Mouse (Mus musculus) neural tube, embryonic 11.5 days (tissue): Measurements from ENCODE around the gene R3hdm1. TPM values are rescaled to one million over a fixed set of nuclear protein-coding genes. Genes with fewer than 3 reads are reported as not detected.

Source experiments
- ATAC-seq: fragments of 200-750 bp; cut with Nextera tagmentation; 2 replicates; pipeline ENCODE4 v1.8.0; 2017; ENCODE audit warnings: moderate number of reproducible peaks, mild to moderate bottlenecking, moderate TSS enrichment, moderate library complexity; ENCODE audit not compliant: insufficient read depth, low FRiP score, low TSS enrichment
- DNase-seq: peaks from one replicate; pipeline ENCODE4 v3.0.0-alpha.2; 2015; ENCODE audit warnings: low spot score
- H3K27ac ChIP-seq: fragments of 300-500 bp; sonication (generic); 2 replicates; pipeline ENCODE4 v1.5.1; 2014; ENCODE audit warnings: low read depth, mild to moderate bottlenecking, low read length
- H3K27me3 ChIP-seq: fragments of 300-500 bp; sonication (generic); 2 replicates; pipeline ENCODE4 v1.6.1; 2014; ENCODE audit warnings: mild to moderate bottlenecking, low read length, mixed read lengths; ENCODE audit not compliant: control insufficient read depth, insufficient read depth
- H3K36me3 ChIP-seq: fragments of 300-500 bp; sonication (generic); 2 replicates; pipeline ENCODE4 v1.6.1; 2014; ENCODE audit warnings: mild to moderate bottlenecking, low read length, moderate library complexity, mixed read lengths; ENCODE audit not compliant: control insufficient read depth, insufficient read depth
- H3K4me1 ChIP-seq: fragments of 300-500 bp; sonication (generic); 2 replicates; pipeline ENCODE4 v1.6.1; 2014; ENCODE audit warnings: low read length, mixed read lengths; ENCODE audit not compliant: control insufficient read depth, insufficient read depth
- H3K4me2 ChIP-seq: fragments of 300-500 bp; sonication (generic); 2 replicates; pipeline ENCODE4 v1.6.1; 2014; ENCODE audit warnings: low read depth, mild to moderate bottlenecking, moderate library complexity
- H3K4me3 ChIP-seq: fragments of 300-500 bp; sonication (generic); 2 replicates; pipeline ENCODE4 v1.5.1; 2014; ENCODE audit warnings: low read depth, low read length
- H3K9ac ChIP-seq: fragments of 300-500 bp; sonication (generic); 2 replicates; pipeline ENCODE4 v1.6.1; 2014; ENCODE audit warnings: mild to moderate bottlenecking, low read length
- H3K9me3 ChIP-seq: fragments of 300-500 bp; sonication (generic); 2 replicates; pipeline ENCODE4 v1.6.1; 2016; ENCODE audit warnings: low read length; ENCODE audit not compliant: control insufficient read depth
- WGBS: fragments of 180-500 bp; shearing (Covaris S2); extraction: QIAGEN DNeasy Blood & Tissue Kit; methylation state at CpG from one replicate; pipeline ENCODE4 v1.1.7; 2014; 5-methylcytosine and 5-hydroxymethylcytosine counted together
- polyA plus RNA-seq: library from polyadenylated mRNA; unstranded; fragments of >200 nt; fragmentation: Nextera tagmentation; extraction: Ambion mirVana; gene quantifications from 2 replicates; pipeline ENCODE4 v1.2.1, GENCODE M21; 2014

R3hdm1 gene
- polyA plus RNA-seq, 1 experiment from 2014 or later = 91.1 TPM

DNA sequence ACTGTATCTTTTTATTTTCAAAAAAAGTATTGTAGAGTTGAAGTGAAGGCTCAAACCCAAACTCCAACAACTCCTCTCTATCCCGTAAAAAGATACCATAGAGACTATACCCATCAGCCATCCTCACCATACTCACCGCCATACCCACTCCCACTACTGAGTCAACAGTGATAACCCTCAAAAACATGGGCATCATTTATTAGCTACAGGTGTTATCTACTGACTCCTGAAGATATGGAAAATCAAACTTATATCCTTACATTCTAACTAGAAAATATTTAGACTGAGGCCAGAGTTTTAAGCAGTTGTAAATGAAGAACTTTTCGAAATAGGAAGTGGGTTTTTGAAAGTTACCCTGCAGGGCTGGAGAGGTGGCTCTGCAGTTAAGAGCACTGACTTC lies 33.1 kb upstream of the R3hdm1 start:
- Histone ChIP-seq H3K36me3 (no peaks in the 10 kb centered on the region), H3K4me2 (no peak overlapping the region), H3K27ac (no peak overlapping the region), H3K27me3 (no peaks in the 10 kb centered on the region), H3K9ac (no peak overlapping the region), H3K4me1 (no peaks in the 10 kb centered on the region; the same call in 1 of the 2 replicates), H3K9me3 (no peaks in the 10 kb centered on the region), H3K4me3 (no peak overlapping the region)
- WGBS = 92% methylated on average over 3 of the region's 3 CpGs
- no peak for DNase-seq
- no peak for ATAC-seq

DNA sequence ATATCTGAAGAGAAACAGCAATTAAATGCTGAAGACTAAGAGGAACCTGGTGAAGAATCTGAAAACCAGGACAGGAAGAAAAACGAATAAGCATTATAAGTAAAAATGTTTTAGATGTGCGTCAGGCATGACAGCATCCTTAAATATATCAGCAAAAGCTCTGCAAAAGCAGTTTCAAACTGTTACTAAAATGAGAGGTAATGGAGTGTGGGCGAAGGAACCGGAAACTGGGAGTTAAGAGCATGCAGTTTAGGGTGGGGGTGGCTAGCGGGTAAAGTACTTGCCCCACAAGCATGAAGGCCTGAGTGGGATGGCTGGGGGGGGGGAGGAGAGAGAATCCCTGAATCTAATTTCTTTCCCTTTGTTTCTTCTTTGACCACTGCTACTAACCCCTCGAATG lies 30.1 kb upstream of the R3hdm1 start:
- Histone ChIP-seq H3K4me2 (no peak overlapping the region), H3K4me1 (no peaks in the 10 kb centered on the region; the same call in 1 of the 2 replicates), H3K27me3 (no peaks in the 10 kb centered on the region), H3K9ac (no peak overlapping the region), H3K36me3 (no peaks in the 10 kb centered on the region), H3K4me3 (no peak overlapping the region), H3K9me3 (no peaks in the 10 kb centered on the region), H3K27ac (no peak overlapping the region)
- DNase-seq (no peak), ATAC-seq (no peak)
- WGBS = 96% methylated on average over 6 of the region's 6 CpGs

DNA sequence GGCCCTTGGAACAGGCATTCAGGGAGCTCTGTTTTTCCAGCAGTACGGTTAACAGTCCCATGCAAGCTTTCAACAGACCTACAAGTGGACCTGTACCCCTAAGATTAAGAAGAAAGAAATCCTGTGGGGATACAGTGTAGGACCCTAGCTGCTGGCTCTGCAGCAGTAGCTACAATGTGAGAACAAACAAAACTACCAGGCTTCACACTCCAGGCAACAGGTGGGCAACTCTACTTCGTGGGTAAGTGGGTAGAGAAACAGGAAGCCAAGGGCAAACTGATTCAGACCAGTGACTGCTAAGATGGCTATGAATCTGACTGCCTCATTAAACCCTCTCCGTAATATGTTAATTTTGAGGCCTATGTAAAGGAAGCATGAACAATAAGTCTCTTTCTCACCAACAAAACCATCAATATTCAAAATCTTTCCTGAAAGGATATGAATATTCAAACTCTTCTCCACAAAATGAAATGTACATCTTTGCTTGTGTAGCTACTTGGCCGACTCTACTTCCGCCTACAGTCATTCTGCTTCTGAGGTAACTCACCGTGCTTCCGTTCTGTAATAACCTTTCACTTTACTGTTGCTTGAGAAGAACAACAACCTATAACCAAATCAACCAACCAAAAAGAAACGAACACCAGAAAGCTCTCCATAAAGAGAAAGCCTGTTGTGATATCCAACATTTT lies 26.2 kb upstream of the R3hdm1 start:
- no peak for ATAC-seq
- Histone ChIP-seq H3K4me3 (no peak overlapping the region), H3K36me3 (no peaks in the 10 kb centered on the region), H3K27me3 (no peaks in the 10 kb centered on the region), H3K27ac (no peak overlapping the region), H3K9me3 (no peaks in the 10 kb centered on the region), H3K9ac (no peak overlapping the region), H3K4me1 (no peaks in the 10 kb centered on the region), H3K4me2 (no peak overlapping the region)
- no peak for DNase-seq
- 84% methylated on average over 8 of the region's 8 CpGs for WGBS

DNA sequence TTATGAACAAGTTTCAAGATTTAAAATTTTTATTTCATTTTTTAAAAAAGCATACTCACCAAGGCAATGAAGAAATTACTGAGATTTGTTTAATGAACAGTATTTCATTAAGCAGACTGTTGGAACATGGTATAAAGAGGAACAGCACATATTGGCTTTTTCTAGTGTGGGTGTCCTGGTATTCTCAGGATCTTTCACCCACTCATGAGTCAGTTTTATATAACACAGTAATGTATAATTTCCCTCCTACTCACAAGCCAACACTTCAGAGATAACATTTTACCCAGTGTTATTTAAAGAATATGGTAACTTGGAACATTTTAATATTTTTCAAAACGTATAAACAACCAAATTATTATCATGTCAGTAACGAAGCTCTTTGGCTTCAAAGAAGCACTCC lies 25.3 kb upstream of the R3hdm1 start:
- WGBS = 94% methylated on average over 2 of the region's 2 CpGs
- H3K36me3 ChIP-seq = no peaks in the 10 kb centered on the region
- no peaks in the 10 kb centered on the region for H3K4me1 ChIP-seq
- DNase-seq (no peak), ATAC-seq (no peak)
- H3K27ac ChIP-seq = no peak overlapping the region
- no peaks in the 10 kb centered on the region for H3K27me3 ChIP-seq
- H3K9ac ChIP-seq = no peak overlapping the region
- no peak overlapping the region for H3K4me3 ChIP-seq
- H3K4me2 ChIP-seq = no peak overlapping the region
- no peaks in the 10 kb centered on the region for H3K9me3 ChIP-seq

DNA sequence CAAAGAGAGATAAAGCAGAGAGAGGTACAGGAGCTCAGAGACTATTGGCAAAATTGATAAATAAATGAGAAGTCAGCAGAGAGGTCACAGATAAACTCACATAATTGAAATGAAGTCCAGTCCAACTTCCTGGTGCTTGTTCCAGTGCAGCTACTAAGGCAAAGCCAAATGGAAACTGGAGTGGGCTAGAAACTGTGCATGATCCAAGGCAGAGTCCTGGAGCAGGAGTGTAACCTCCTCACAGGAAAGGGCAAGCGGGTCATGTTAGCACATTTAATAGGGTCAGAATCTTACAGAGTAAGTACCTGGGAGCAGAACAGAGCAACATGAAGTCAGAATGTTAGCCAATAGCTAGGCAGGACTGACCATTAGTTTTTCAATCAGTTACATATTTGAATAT lies 24.5 kb upstream of the R3hdm1 start:
- Histone ChIP-seq H3K9me3 (no peaks in the 10 kb centered on the region), H3K4me3 (no peak overlapping the region), H3K36me3 (no peaks in the 10 kb centered on the region), H3K4me1 (no peaks in the 10 kb centered on the region), H3K27me3 (no peaks in the 10 kb centered on the region), H3K27ac (no peak overlapping the region), H3K4me2 (no peak overlapping the region), H3K9ac (no peak overlapping the region)
- ATAC-seq (no peak), DNase-seq (no peak)
- WGBS = 96% methylated on average over 1 of the region's 1 CpGs

DNA sequence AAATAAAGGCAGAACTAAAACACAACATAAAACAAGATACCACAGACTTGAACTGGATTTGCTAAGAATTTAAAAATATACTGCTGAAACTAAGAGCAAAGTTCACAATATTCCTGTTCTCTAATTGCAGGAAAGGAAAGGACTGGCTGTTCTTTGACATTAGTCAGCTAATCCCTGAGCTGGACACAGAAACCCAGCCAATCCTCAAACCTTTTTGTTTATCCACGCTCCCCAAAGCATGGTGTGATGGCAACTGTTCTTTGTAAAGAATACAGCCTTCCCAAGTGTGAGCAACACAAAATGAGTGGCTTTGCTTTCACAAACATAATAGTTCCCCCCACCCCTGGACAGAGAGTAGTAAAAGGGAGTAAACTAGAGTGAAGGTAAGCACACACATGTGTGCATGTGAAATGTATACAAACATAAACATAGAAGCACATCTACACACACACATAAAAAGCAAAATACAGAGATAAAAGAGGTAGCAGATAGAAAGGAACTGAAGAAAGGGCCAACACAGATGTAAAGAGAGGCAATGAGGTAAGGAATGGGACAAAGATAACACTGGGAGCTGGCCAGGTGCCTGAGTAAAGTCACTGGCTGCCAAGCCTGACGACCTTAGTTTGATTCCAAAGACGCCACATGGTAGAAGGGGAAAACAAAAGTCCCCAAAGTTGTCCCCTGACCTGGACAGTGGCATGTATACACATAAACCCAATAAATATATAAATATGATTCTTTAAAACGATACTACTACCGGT lies 22.0 kb upstream of the R3hdm1 start:
- DNase-seq (no peak), ATAC-seq (no peak)
- Histone ChIP-seq H3K27me3 (no peaks in the 10 kb centered on the region), H3K4me1 (no peaks in the 10 kb centered on the region), H3K4me3 (no peak overlapping the region), H3K4me2 (no peak overlapping the region), H3K9me3 (no peaks in the 10 kb centered on the region), H3K36me3 (no peaks in the 10 kb centered on the region), H3K27ac (no peak overlapping the region), H3K9ac (no peak overlapping the region)
- 91% methylated on average over 5 of the region's 5 CpGs for whole genome bisulfite sequencing

DNA sequence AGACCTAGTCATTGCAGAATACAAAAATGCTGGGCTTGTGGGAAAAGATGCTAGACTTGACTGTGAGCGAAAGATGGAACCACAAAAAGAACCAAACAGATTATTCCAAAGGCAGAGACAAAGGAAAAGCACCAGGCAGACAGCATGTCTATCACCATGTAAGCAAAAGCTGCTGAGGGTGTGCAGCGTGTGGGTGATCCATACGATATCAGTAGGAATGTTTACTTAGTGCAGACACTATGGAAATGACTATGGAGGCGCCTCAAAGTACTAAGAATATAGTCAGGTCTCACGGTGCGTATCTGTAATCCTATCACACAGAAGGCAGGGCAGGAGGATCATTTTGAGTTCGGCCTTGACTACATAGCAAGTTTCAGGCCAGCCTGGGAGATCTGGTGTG lies 21.2 kb upstream of the R3hdm1 start:
- Histone ChIP-seq H3K27me3 (no peaks in the 10 kb centered on the region), H3K4me2 (no peak overlapping the region), H3K4me1 (no peaks in the 10 kb centered on the region), H3K9ac (no peak overlapping the region), H3K27ac (no peak overlapping the region), H3K9me3 (no peaks in the 10 kb centered on the region), H3K36me3 (no peaks in the 10 kb centered on the region), H3K4me3 (no peak overlapping the region)
- WGBS = 94% methylated on average over 7 of the region's 7 CpGs
- DNase-seq (no peak), ATAC-seq (no peak)

DNA sequence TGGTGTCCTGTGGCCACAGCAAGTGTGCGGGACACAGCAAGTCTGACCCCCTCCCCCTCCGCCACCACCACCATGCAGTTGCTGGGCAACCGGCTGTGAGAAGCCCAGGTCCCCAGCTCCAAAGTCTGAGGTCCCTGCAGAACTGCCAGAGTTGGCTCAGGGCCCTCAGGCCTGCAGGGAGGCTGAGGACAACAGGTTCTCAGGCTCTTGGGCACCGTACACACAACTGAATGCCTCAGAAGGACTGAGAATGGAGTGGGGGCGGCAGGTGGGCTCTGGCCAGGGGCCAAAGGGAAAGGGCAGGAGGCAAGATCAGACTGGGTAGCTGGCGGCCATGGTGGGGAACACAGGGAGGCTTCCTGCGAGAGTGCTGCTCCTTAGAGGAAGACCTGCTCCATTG lies 20.3 kb upstream of the R3hdm1 start:
- H3K27ac ChIP-seq = no peak overlapping the region
- no peak for ATAC-seq
- no peak overlapping the region for H3K4me2 ChIP-seq
- no peaks in the 10 kb centered on the region for H3K36me3 ChIP-seq
- no peaks in the 10 kb centered on the region for H3K27me3 ChIP-seq
- no peak overlapping the region for H3K4me3 ChIP-seq
- WGBS = 89% methylated on average over 7 of the region's 7 CpGs
- no peaks in the 10 kb centered on the region for H3K9me3 ChIP-seq
- DNase-seq = no peak
- H3K9ac ChIP-seq = no peak overlapping the region
- H3K4me1 ChIP-seq = no peaks in the 10 kb centered on the region

DNA sequence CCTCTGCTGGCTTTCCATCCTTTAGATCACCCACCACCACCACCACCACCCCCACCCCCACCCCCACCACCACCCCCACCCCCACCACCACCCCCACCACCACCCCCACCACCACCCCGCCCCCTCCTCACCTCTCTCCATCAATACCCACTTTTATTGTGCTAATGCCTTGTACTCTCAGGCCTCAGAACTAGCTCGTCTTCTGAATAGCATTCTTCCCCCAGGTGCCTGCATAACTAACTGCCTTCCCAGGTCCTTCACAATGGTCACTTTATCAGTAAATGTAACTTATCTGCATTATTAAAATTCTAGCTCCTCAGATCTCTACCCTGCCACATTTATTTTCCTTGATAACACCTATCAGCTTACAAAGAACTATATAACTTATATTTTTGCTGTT lies 8.4 kb upstream of the R3hdm1 start:
- no peak overlapping the region for H3K9ac ChIP-seq
- no peaks in the 10 kb centered on the region for H3K27me3 ChIP-seq
- DNase-seq (no peak), ATAC-seq (no peak)
- no peak overlapping the region for H3K27ac ChIP-seq
- WGBS = 57% methylated on average over 1 of the region's 2 CpGs
- H3K9me3 ChIP-seq = no peaks in the 10 kb centered on the region
- no peaks in the 10 kb centered on the region for H3K36me3 ChIP-seq
- H3K4me1 ChIP-seq = no peaks in the 10 kb centered on the region
- H3K4me3 ChIP-seq = no peak overlapping the region
- no peak overlapping the region for H3K4me2 ChIP-seq
